Mouse (Mus musculus) urinary bladder, adult 18-20 months (tissue): ENCODE data around the gene Nrxn2.

Experiments
- DNase-seq, 2 experiments: peaks; one replicate each; pipeline ENCODE4 v3.0.0; 2022; ENCODE audit warnings: low spot score in 2 of 2, mixed read lengths in 2 of 2

The Nrxn2 gene

DNA sequence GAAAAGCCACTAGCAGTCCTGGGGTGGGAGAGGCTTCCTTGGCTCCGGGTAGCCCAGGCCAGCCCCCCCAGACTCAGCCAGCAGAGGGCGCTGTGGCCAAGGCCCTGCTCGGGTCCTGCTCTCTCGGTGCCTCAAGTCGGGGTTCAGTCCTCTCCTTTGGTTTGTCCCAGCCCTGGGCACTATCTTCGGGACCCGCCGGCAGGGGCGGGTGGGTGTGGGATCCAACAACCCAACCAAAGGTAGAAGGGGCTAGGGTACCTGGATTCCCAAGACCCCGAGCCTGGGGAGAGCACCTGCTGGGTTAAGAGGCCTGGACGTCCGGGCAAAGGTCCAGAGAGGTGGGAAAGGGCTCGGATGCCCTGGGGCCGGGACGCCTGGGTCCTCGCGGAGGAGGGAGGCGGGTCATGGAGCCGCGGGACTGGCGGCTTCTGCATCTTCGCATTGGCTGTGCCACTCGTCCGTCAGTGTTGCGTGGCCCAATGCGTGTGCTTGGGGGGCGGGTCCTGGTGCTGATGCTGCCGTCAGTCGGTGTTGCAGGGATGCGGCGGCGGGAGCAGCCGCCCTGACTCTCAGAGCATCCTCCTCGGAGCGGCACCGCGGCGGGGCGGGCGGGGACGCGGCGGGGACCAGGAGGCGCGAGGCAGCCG lies at the start of gene Nrxn2:
TSS of gene Nrxn2 (plus strand) at position 499 of the 647 bp plus-strand sequence.
- DNase-seq, result peak; percentile 60 to 68

DNA sequence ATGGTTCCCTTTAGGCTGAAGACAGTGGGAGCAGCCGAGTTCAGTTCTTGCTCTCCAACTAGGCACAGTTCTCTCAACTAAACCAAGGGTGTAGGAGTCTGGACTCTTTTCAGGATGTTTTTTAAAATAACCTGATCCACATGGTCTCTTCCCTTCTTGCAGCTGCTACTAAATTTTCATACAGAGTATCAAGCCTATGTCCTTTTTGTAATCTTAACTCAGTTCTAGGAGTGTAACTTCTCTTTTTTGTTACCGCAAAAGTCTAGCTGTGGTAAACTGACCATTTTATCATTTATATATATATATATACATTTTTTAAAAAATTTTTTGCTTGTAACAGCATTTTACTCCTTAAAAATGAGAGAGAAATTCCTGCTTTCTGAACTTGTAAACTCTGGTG lies 48.4 kb upstream of the Nrxn2 start:
- no peak for DNase-seq

DNA sequence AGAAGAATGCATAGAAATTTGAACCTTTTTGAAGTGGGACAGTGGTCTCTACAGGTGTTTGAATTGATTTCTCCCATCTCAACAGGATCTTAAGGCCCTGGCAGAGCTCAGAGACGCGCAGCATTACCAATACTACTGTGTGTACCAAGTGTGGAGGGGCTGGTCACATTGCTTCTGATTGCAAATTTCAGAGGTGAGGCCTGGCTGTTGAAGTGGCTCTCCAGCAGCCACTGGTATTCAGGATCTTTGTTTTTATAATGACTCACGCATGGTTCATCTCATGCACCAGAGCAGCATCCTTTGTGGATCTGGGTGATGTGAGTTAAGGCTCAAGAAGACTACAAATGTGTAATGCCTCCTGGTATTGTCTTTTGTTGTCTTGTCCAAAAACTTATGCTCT lies 46.1 kb upstream of the Nrxn2 start:
- DNase-seq, result no peak

DNA sequence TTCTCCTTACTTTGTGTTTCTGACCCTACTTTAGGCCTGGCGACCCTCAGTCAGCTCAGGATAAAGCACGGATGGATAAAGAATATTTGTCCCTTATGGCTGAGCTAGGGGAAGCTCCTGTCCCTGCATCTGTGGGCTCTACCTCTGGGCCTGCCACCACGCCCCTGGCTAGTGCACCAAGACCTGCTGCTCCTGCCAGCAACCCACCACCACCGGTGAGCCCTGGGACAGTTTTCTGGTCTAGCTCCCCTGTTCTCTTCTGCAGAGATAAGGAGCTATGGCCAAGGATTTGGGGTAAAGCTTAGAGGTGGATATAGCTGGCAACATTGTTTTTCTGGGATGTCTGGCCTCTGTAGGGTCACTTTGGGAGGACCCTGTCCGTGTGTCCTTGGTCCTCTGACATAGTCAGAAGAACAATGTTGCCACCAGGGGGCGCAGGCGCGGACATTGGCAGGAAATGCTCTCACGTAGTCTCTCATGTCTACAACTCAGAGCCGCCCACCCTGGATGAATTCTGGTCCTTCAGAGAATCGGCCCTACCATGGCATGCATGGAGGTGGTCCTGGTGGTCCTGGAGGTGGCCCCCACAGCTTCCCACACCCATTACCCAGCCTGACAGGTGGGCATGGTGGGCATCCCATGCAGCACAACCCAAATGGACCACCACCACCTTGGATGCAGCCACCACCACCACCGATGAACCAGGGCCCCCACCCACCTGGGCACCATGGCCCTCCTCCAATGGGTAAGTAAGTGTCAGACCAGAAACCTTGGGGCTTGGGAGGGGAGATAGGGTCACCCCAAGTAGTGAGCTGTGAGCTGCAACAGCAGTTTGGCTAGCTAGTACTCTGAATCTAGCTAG lies 44.8 kb upstream of the Nrxn2 start:
- DNase-seq, result peak; percentile 34 to 72

DNA sequence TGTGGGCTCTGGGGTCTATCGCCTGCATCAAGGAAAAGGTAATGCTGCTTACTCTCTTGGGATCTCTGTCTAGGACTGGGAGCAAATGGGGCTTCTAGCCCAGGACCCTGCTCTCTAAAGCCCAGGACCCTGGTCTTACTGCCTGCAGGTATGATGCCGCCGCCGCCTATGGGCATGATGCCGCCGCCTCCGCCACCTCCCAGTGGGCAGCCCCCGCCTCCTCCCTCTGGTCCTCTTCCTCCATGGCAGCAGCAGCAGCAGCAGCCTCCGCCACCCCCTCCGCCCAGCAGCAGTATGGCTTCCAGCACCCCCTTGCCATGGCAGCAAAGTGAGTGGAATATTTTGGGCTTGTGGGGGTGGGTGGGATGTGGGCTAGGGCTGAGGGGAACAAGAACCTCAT lies 44.0 kb upstream of the Nrxn2 start:
- no peak for DNase-seq

DNA sequence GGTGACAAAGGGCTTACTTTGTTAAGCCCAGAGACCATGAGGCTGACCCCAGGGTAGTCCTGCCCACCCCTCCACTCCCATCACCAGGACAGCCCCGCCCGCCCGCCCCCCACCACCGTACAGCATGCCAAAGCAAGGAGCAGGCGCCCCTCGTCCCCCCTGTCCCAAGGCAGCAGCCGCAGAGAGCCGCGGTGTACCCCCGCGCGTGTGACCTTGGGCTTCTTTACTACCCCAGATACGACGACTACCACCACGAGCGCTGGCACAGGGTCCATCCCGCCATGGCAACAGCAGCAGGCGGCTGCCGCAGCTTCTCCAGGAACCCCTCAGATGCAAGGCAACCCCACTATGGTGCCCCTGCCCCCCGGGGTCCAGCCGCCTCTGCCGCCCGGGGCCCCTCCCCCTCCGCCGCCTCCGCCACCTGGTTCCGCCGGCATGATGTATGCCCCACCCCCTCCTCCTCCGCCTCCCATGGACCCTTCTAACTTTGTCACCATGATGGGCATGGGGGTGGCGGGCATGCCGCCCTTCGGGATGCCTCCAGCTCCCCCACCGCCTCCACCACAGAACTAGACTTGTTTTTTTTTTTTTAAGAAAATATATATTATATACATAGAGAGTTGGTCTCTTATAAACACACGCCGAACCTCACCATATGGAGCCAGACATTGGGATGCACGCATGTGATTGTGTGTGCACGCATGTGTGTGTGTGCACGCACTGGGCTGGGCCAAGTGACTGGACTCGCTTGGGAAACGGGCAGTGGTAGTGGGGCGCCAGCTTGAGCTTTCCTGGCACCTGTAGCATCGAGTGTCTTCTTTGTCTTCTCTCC lies 42.9 kb upstream of the Nrxn2 start:
- DNase-seq, result no peak

DNA sequence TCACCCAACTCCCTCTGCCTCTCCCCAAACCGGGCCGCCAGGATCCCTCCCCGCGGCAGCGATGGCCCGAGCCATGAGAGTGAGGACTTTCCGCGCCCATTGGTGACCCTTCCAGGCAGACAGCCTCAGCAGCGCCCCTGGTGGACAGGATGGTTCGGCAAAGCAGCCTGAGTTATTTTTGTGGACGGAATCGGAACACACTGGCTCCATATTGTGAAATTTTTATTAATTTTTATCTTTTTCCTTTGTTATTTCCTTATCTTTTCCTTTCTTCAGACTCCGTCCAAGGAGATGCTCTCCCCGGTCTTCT lies 42.3 kb upstream of the Nrxn2 start:
- no peak for DNase-seq

DNA sequence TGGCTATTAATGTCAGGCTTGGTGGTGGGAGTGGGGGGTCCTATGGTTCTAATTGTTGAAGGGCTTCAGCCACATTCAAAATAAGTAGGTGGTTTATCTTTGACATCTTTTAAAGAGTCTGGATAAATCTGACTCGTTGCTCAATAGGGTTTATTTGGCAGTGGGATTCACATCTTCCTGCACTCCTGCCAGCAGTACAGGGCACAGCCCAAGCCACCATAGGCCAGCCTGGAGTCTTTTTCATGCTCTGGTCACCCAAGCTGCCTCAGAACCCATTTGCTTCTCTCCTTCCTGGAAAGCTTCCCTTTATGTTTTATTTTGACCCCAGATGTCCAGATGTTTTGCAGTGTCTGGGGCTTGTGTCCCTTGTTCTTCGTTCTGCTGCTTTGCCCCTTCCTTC lies 41.9 kb upstream of the Nrxn2 start:
- DNase-seq, result no peak

DNA sequence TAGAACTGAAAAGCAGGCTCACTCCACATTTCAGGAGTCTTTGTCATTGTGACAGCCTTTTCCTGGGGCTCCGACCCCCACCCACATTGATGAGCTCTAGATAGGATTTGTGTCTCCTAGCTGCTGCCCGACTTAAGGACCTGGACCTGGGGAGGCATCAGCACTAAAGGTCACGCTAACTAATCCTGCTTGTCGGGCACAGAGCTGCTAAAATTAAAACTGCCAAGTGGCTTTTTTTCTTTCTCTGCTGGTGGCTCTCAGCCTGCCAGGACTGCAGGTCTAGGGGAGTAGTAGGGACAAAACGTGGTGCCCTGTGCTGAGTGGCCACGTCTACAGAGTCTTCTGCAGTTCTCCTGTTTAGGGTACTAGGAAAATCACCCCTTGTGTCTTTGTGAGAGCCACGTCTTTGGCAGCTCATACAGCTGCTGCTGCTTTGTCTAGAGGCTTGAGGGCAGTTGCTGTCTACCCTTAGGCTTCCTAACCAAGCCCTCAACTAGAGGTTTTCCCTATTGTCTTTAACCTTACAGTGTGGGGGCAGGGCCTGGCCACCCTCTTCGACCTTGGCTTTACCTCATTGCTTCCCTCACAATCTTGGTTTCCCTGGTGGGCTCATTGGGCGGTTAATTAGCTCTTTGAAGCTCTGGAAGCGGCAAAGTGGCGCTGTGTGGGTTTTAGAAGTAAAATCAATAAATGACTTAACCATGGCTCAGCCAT lies 41.0 kb upstream of the Nrxn2 start:
- DNase-seq, result no peak

DNA sequence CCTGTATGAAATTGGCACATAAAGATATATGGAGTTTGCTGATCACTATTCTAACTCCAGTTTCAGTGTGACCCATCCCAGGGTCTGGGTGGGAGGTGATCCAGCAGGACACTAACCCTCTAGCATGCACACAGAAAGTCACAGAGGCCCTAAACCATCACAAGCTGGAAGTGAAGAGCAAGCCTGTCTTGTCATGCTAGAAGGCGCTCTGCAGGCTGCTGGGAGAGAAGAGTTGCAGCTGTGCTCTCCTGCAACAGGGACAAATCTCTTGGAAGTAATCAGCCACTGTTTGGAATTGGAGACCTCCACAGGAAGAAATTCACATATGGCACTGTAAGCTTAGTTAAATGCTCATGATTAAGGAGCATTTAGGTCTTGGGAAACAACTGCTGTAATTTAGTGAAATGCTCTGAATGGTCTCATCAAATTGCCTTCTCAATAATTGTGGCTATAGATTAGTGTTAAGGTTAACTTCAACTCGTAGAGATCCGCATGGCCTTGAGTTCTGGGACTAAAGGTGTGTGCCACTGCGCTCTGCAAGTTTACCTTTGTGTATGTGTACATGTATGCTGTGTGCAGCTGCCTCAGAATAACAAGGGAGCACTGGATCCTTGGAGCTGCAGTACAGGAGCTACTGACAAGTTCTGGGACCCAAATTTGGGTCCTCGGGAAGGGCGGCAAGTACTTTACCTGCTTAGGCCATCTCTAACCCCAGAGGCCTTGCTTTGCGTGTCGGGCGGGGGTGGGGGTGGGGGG lies 37.9 kb upstream of the Nrxn2 start:
- no peak for DNase-seq

DNA sequence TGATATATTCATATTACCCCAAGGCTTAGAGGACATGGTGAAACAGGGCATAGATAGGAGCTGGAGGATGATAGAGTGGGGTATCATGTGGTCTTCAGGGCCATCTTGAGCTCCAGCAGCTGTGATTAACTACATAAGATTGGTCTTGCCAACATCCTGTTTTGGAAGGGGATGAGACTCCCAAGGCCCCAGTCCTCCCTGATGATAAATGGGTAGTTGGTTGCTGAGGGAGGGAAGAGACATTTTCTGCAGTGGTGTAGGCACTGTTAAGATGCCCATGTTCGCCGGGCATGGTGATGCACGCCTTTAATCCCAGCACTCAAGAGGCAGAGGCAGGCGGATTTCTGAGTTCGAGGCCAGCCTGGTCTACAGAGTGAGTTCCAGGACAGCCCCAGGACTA lies 37.3 kb upstream of the Nrxn2 start:
- DNase-seq, result no peak

DNA sequence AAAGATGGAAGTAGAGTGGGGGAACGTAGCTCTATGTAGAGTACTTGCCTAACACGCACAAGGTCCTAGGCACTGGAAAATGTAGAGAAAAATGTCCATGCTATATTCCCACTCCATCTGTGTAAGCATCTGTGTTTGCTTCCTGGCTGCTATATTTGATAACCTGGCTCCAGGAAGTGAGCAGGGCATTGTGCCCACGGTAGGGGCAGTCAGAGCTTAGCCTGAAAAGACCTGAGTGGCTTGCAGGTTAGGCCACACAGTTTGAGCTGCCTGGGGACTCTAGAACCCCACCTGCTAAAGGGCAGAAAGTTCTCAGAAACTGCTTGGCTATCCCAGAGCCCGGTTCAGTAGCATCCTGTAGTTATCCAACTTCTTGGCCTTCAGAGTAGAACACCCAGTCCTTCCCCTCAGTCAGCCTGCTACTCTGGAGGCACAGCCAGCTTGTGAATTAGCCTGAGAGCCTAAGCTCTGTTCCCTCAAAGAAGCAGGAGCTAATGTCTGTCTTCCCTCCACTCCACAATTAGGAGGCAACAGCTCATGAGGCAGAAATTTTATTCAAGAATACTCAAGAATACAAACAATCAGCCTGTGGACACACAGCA lies 36.1 kb upstream of the Nrxn2 start:
- DNase-seq, result no peak

DNA sequence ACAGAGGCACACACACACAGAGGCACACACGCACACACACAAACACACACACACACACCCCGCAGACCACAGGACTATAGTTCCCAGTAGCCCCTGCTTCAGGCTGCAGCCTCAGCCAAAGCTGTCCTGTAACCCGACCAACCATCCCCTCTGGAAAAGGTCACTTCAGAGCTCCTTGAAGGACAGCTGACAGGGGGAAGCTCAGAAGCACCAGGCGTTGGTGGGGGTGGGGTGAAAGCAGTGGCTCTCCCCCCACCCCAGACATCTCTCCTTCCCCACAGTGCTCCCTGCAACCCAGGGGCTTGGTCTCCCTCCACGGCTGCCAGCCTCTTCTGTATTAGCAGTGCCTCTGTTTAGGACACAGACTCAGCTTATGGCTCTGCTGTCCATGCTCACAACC lies 35.1 kb upstream of the Nrxn2 start:
- no peak for DNase-seq

DNA sequence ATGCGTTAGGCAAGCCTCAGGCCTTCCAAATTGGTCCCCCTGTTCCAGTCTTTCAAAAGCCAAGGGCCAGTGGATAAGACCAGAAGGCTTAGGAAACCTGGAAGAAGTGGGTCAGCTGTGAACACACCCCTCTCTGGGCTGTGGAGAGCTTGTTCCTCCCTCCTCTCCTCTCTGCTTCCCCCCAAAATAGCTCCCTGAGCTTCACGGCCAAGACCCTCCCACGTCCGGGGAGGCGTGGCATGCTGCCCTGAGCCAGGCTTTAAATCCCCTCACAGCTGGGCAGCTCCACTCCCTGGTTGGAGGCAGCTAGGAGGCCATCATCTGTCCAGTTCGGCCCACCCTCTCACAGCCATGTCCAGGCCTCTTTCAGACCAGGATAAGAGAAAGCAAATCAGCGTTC lies 34.4 kb upstream of the Nrxn2 start, which contains the start of gene Pygm:
TSS of gene Pygm (plus strand) at position 272 of the 400 bp plus-strand sequence.
- peak in 1 of 2 experiments; percentile 59 for DNase-seq

DNA sequence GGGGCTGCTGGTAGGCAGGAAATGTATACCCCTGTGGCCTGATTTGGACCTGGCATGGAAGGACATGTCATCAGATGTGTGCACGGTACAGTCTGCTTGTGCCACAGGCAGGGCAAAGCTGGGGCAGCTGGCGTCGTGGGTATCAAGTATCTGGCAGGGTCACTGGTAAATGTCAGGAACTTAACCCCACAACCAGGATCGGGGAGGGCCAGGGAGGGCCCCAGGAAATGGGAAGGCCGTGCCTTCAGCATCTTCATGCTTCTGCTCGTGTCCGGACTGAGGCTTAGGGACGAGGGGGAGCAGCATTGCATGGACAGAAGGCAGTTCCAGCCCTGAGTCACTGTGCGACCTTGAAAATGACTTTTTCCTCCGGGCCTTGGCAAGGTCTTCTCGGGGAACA lies 33.6 kb upstream of the Nrxn2 start:
- DNase-seq, result no peak

DNA sequence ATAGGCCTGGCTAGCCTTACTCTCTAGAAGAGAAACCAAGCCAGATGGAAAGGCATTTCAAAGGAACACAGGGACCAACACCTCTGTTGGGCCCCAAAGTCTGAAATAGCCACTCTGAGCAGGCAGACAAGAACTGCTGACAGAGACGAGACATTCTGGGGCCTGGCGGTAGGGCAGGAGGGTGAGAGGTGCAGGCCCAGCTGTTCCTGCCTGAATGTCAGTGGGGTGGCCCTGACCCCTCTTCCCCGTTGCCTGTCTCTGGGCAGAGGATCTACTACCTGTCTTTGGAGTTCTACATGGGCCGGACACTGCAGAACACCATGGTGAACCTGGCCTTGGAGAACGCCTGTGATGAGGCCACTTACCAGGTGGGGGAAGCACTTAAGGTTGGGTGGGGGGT lies 33.1 kb upstream of the Nrxn2 start:
- DNase-seq, result no peak

DNA sequence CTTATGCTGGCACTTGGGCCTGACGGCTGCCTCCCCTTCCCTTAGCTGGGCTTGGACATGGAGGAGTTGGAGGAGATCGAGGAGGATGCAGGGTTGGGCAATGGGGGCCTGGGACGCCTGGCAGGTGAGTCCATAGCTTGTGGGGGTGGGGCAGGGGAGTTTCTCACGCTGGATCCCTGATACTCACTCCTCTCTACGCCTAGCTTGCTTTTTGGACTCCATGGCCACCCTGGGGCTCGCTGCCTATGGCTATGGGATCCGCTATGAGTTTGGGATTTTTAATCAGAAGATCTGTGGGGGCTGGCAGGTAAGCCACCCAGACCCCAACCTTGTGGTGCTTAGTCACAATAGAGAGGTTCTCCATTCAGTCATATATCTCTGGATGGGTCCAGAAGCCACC lies 32.7 kb upstream of the Nrxn2 start:
- DNase-seq, result no peak

DNA sequence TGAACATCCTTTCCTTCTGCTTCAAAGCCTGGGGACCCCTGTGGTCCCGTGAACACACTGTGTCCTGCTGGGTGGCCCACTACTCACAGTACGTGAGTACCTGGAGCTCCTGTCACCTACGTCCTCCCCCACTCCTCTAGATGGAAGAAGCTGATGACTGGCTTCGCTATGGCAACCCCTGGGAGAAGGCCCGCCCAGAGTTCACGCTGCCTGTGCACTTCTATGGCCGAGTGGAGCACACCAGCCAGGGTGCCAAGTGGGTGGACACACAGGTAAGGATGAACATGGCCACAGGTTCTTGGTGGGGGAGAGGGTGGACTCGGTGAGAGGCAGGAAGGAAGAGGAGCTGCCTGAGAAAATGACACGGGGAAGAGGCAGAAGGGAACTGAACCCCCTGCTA lies 32.3 kb upstream of the Nrxn2 start:
- no peak for DNase-seq

DNA sequence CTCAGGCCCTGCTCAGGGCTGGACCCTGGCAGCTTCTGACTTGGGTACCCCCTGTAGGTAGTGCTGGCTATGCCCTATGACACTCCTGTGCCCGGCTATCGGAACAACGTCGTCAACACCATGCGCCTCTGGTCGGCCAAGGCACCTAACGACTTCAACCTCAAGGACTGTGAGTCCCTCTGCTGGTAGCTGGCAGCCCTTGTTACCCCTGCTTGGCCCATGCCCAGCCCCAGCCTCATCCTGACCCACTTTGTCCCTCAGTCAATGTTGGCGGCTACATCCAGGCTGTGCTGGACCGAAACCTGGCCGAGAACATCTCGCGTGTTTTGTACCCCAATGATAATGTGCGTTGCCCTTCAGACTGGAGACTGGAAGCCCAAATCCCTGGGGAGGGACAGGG lies 30.5 kb upstream of the Nrxn2 start:
- DNase-seq, result no peak

DNA sequence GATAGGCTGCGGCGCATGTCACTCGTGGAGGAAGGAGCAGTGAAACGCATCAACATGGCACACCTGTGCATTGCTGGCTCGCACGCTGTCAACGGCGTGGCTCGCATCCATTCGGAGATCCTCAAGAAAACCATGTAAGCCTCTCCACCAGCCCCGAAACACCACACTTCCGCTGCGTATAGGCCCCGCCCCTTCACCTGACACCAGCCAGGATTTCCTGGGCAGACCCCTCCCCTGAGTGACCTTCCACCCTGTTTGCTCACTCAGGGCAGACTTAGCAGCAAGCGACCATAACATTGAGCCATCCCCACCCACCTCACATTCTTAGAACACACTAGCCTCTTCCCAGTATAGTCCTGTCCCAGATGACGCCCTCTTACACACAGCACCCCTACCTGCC lies 28.7 kb upstream of the Nrxn2 start:
- no peak for DNase-seq

DNA sequence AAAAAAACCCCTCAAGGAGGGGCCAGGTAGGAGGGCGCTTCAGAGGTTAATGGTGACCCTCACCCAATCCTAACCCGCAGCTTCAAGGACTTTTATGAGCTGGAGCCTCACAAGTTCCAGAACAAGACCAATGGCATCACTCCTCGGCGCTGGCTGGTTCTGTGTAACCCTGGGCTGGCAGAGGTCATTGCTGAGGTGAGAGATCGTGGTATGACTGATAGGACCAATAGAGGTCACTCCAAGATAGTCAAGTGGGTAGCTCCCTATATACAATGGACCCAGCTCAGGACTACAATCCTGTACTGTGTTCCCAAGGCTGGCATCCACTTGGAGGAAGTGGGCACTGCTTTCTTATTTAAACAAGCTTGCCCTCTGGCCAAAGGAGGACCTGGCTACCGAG lies 28.3 kb upstream of the Nrxn2 start:
- no peak for DNase-seq
